ENCODE assay signal across 15 mouse cellular contexts in genomic region chr2:59681181-59681580, GRCm38 (mm10).
"Had no signal": no experiment of that assay in that cellular context is flagged by ENCODE, and none has a peak within 500 bp of the region (broad histone marks: within the 10 kb centered on the region; RNA-seq: fewer than 3 reads in every experiment).

No protein-coding gene starts in this region.

- H3K36me3 ChIP-seq: limb, embryonic 12.5 days; limb, embryonic 15.5 days; midbrain, embryonic 12.5 days had no signal

- ATAC-seq: liver, postnatal 0 days; midbrain, embryonic 16.5 days had no signal

- H3K27ac ChIP-seq: limb, embryonic 12.5 days; limb, embryonic 15.5 days; liver, embryonic 14.5 days; midbrain, embryonic 12.5 days had no signal

- H3K9me3 ChIP-seq: limb, embryonic 12.5 days; limb, embryonic 15.5 days; midbrain, embryonic 12.5 days had no signal

- H3K4me3 ChIP-seq: limb, embryonic 12.5 days; limb, embryonic 15.5 days; midbrain, embryonic 12.5 days had no signal

- DNase-seq: kidney, adult 9 months; kidney, postnatal 14 days; kidney, postnatal 4 days; left cerebral cortex, postnatal 4 days; liver, postnatal 0 days; lung, embryonic 14.5 days; lung, postnatal 10 days; lung, postnatal 36 days; thymus, postnatal 25 days had no signal

- H3K9ac ChIP-seq: limb, embryonic 12.5 days; limb, embryonic 15.5 days; liver, embryonic 14.5 days; liver, postnatal 0 days; lung, embryonic 14.5 days; midbrain, embryonic 12.5 days had no signal

- H3K27me3 ChIP-seq: limb, embryonic 12.5 days; limb, embryonic 15.5 days; midbrain, embryonic 12.5 days had no signal

- H3K4me2 ChIP-seq: limb, embryonic 12.5 days; limb, embryonic 15.5 days; liver, embryonic 11.5 days; lung, embryonic 14.5 days; midbrain, embryonic 12.5 days had no signal
